Mouse (Mus musculus) CH12.LX (cell line): ENCODE results near the gene Tomm40l. TPM values are rescaled to one million over a fixed set of nuclear protein-coding genes. Genes with fewer than 3 reads are reported as not detected.

Source experiments
- DNase-seq: peaks from one replicate; pipeline ENCODE4 v3.0.0-alpha.2; 2013; ENCODE audit errors: extremely low read depth
- H3K27ac ChIP-seq: 2 replicates; pipeline ENCODE4 v1.5.1; 2012; ENCODE audit warnings: low read depth, mild to moderate bottlenecking, control low read depth, moderate library complexity; ENCODE audit not compliant: insufficient read depth
- H3K27me3 ChIP-seq: replicated peaks from 2 replicates; pipeline ENCODE3; 2012; ENCODE audit warnings: inconsistent platforms
- H3K36me3 ChIP-seq, 2 experiments: replicated peaks in 1 of 2; 2 replicates each; pipeline versions ENCODE3 to v1.6.1; 2012; ENCODE audit warnings: inconsistent platforms in 1 of 2, low read length in 1 of 2, mild to moderate bottlenecking in 1 of 2, mixed read lengths in 1 of 2, moderate library complexity in 1 of 2; ENCODE audit not compliant: control insufficient read depth in 1 of 2, insufficient read depth in 1 of 2
- H3K4me1 ChIP-seq, 2 experiments: 2 replicates each; pipeline ENCODE4 v1.6.1; 2012; ENCODE audit warnings: inconsistent platforms in 1 of 2, moderate library complexity in 1 of 2; ENCODE audit not compliant: insufficient read depth in 2 of 2, control insufficient read depth in 1 of 2
- H3K4me2 ChIP-seq: 2 replicates; pipeline ENCODE4 v1.6.1; 2012; ENCODE audit warnings: low read depth, mild to moderate bottlenecking, control low read depth; ENCODE audit not compliant: poor library complexity, insufficient read depth, severe bottlenecking
- H3K4me3 ChIP-seq, 3 experiments: fragments of 150-350 bp in 1 of 3; sonication (generic) in 1 of 3; replicated peaks in 1 of 3; 2 replicates each; pipeline versions ENCODE3 to v1.5.1; 2011 to 2012; ENCODE audit warnings: low read depth in 2 of 3, low read length in 2 of 3, mild to moderate bottlenecking in 2 of 3, moderate library complexity in 2 of 3, control low read depth in 1 of 3, improper control_type of control experiment in 1 of 3, inconsistent platforms in 1 of 3, mixed read lengths in 1 of 3; ENCODE audit not compliant: poor library complexity in 1 of 3
- H3K79me2 ChIP-seq: replicated peaks from 2 replicates; pipeline ENCODE4 v1.6.1; 2012; ENCODE audit warnings: mild to moderate bottlenecking, moderate library complexity; ENCODE audit not compliant: control insufficient read depth, poor library complexity, insufficient read depth, severe bottlenecking; ENCODE audit errors: extremely low read depth
- H3K9ac ChIP-seq: 2 replicates; pipeline ENCODE4 v1.6.1; 2012; ENCODE audit warnings: low read depth, mild to moderate bottlenecking, control low read depth, moderate library complexity; ENCODE audit not compliant: insufficient read depth
- H3K9me3 ChIP-seq: replicated peaks from 2 replicates; pipeline ENCODE3; 2012; ENCODE audit warnings: low read length, inconsistent platforms, mixed read lengths
- BHLHE40 ChIP-seq: IDR thresholded peaks from 2 replicates; pipeline ENCODE4 v1.6.1; 2011; ENCODE audit warnings: mild to moderate bottlenecking, low read depth, low read length, improper control_type of control experiment
- CTCF ChIP-seq, 2 experiments: IDR thresholded peaks in 1 of 2; conservative IDR thresholded peaks in 1 of 2; 2 replicates each; pipeline ENCODE4 v1.5.1; 2011 to 2012; ENCODE audit warnings: low read depth in 2 of 2, low read length in 2 of 2, improper control_type of control experiment in 1 of 2, inconsistent platforms in 1 of 2, mild to moderate bottlenecking in 1 of 2, moderate library complexity in 1 of 2
- ELF1 ChIP-seq: IDR thresholded peaks from 2 replicates; pipeline ENCODE4 v1.6.1; 2014; ENCODE audit warnings: low read depth, mild to moderate bottlenecking, inconsistent platforms, low read length, improper control_type of control experiment
- ETS1 ChIP-seq: conservative IDR thresholded peaks from 2 replicates; pipeline ENCODE4 v1.6.1; 2012; ENCODE audit warnings: low read depth, mild to moderate bottlenecking, inconsistent platforms, low read length, improper control_type of control experiment, moderate library complexity
- HCFC1 ChIP-seq: IDR thresholded peaks from 2 replicates; pipeline ENCODE4 v1.6.1; 2012; ENCODE audit warnings: low read depth, mild to moderate bottlenecking, inconsistent platforms, low read length, improper control_type of control experiment
- IRF4 ChIP-seq: IDR thresholded peaks from 2 replicates; pipeline ENCODE4 v1.6.1; 2014; ENCODE audit warnings: low read depth, mild to moderate bottlenecking, inconsistent platforms, low read length, improper control_type of control experiment
- JUND ChIP-seq: conservative IDR thresholded peaks from 2 replicates; pipeline ENCODE4 v1.6.1; 2011; ENCODE audit warnings: low read depth, low read length, improper control_type of control experiment
- MAFK ChIP-seq: IDR thresholded peaks from 2 replicates; pipeline ENCODE4 v1.6.1; 2011; ENCODE audit warnings: low read length, improper control_type of control experiment; ENCODE audit not compliant: insufficient replicate concordance
- MAX ChIP-seq: IDR thresholded peaks from 2 replicates; pipeline ENCODE4 v1.6.1; 2011; ENCODE audit warnings: low read length, improper control_type of control experiment
- MAZ ChIP-seq: IDR thresholded peaks from 2 replicates; pipeline ENCODE4 v1.6.1; 2012; ENCODE audit warnings: low read depth, mild to moderate bottlenecking, inconsistent platforms, low read length, improper control_type of control experiment, moderate library complexity
- MEF2A ChIP-seq: IDR thresholded peaks from 2 replicates; pipeline ENCODE4 v1.6.1; 2014; ENCODE audit warnings: low read depth, mild to moderate bottlenecking, inconsistent platforms, low read length, improper control_type of control experiment, borderline replicate concordance
- MYC ChIP-seq: IDR thresholded peaks from 2 replicates; pipeline ENCODE4 v1.6.1; 2011; ENCODE audit warnings: low read depth, mild to moderate bottlenecking, improper control_type of control experiment, low read length
- NELFE ChIP-seq: IDR thresholded peaks from 2 replicates; pipeline ENCODE4 v1.6.1; 2011; ENCODE audit warnings: low read depth, low read length, improper control_type of control experiment
- PAX5 ChIP-seq: IDR thresholded peaks from 2 replicates; pipeline ENCODE4 v1.6.1; 2012; ENCODE audit warnings: low read length, inconsistent platforms, mixed read lengths
- POLR2A ChIP-seq: IDR thresholded peaks from 2 replicates; pipeline ENCODE4 v1.6.1; 2011; ENCODE audit warnings: low read depth, mild to moderate bottlenecking, improper control_type of control experiment, low read length
- POLR2AphosphoS2 ChIP-seq: IDR thresholded peaks from 2 replicates; pipeline ENCODE4 v1.6.1; 2011; ENCODE audit warnings: low read depth, low read length, improper control_type of control experiment
- RAD21 ChIP-seq: IDR thresholded peaks from 2 replicates; pipeline ENCODE4 v1.6.1; 2011; ENCODE audit warnings: low read depth, mild to moderate bottlenecking, low read length, improper control_type of control experiment, moderate library complexity
- RCOR1 ChIP-seq: conservative IDR thresholded peaks from 2 replicates; pipeline ENCODE4 v1.6.1; 2012; ENCODE audit warnings: low read depth, mild to moderate bottlenecking, inconsistent platforms, low read length, improper control_type of control experiment
- SMC3 ChIP-seq: IDR thresholded peaks from 2 replicates; pipeline ENCODE4 v1.6.1; 2011; ENCODE audit warnings: low read depth, low read length, improper control_type of control experiment
- TCF12 ChIP-seq: IDR thresholded peaks from 2 replicates; pipeline ENCODE4 v1.6.1; 2014; ENCODE audit warnings: low read depth, mild to moderate bottlenecking, inconsistent platforms, low read length, improper control_type of control experiment
- UBTF ChIP-seq: IDR thresholded peaks from 2 replicates; pipeline ENCODE4 v1.6.1; 2012; ENCODE audit warnings: low read depth, mild to moderate bottlenecking, inconsistent platforms, low read length, improper control_type of control experiment, moderate library complexity
- USF1 ChIP-seq: IDR thresholded peaks from 2 replicates; pipeline ENCODE4 v1.6.1; 2014; ENCODE audit warnings: low read depth, mild to moderate bottlenecking, inconsistent platforms, low read length, improper control_type of control experiment
- ZC3H11A ChIP-seq: IDR thresholded peaks from 2 replicates; pipeline ENCODE4 v1.6.1; 2012; ENCODE audit warnings: low read depth, mild to moderate bottlenecking, inconsistent platforms, low read length, improper control_type of control experiment
- ZMIZ1 ChIP-seq: IDR thresholded peaks from 2 replicates; pipeline ENCODE4 v1.6.1; 2012; ENCODE audit warnings: low read depth, mild to moderate bottlenecking, inconsistent platforms, low read length, improper control_type of control experiment
- ZNF384 ChIP-seq: IDR thresholded peaks from 2 replicates; pipeline ENCODE4 v1.6.1; 2012; ENCODE audit warnings: low read depth, low read length, improper control_type of control experiment, inconsistent platforms
- dilution Hi-C: fragments of 300-500 bp; cut with MboI; formaldehyde crosslinking; loops from 2 replicates; pipeline ENCODE4 v1.14.3; 2020; ENCODE audit warnings: low sequenced_read_pairs; ENCODE audit not compliant: extremely low pct_unique_long_range_greater_than_20kb, extremely low pct_ligation_motif_present
- in situ Hi-C: fragments of 300-500 bp; cut with MboI; formaldehyde crosslinking; loops from 3 replicates; pipeline ENCODE4 v1.14.3; 2019; ENCODE audit warnings: low sequenced_read_pairs, low pct_ligation_motif_present, low pct_unique_long_range_greater_than_20kb, mixed read lengths
- polyA plus RNA-seq: library from polyadenylated mRNA; unstranded; fragments of >175 nt; gene quantifications from 2 replicates; pipeline ENCODE4 v1.2.1, GENCODE M21; 2012; ENCODE audit warnings: low read depth; ENCODE audit not compliant: insufficient read length
- total RNA-seq, 2 experiments: library from RNA; depleted of rRNA; stranded (reverse); fragments of 300-350 nt in 1 of 2; fragments of >200 nt in 1 of 2; gene quantifications; 2 replicates each; pipeline ENCODE4 v1.2.3; 2012 to 2014

The Tomm40l gene
- total and polyA plus RNA-seq, 3 experiments: 24.7 to 37.1 (median 36.0) TPM

DNA sequence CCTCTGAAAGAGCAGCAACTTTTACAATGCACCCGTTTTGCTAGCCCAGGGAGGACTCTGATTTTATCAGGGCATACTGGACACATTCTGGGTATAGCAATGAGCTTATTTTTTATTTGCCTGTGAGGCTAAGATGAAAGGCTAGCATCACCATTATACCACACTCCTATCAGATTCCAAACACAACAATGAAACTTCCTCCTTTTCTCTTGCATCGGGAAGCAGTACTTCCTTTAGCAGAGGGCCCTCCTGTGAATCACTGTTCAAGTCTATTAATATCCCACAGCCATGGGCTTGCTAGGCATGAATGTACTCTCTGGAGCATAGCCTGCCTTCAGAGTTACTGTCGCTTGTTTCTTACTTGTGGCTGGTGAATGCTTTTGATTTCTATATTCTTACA is 51.2 kb downstream of the Tomm40l start:
- H3K4me2 ChIP-seq: no peak overlapping the region
- H3K9me3 ChIP-seq: no peaks in the 10 kb centered on the region
- peaks cover 19% of the 10 kb centered on the region for H3K27me3 ChIP-seq
- no peak overlapping the region for H3K4me3 ChIP-seq
- dilution Hi-C loops: no loop called here
- H3K27ac ChIP-seq: no peak overlapping the region
- H3K79me2 ChIP-seq: no peaks in the 10 kb centered on the region
- TF ChIP-seq POLR2AphosphoS2 (no peak), USF1 (no peak), HCFC1 (no peak), ELF1 (no peak), TCF12 (no peak), RAD21 (no peak), ZMIZ1 (no peak), MAZ (no peak), CTCF (conservative IDR thresholded peaks at IDR 0.05 in 1 of 2, IDR thresholded peaks at IDR 0.05 in 1 of 2; ENCODE audit: low read depth in 2 of 2, low read length in 2 of 2) (no peak), IRF4 (no peak), MAFK (no peak), ZNF384 (no peak)
- no peak for DNase-seq
- no peaks in the 10 kb centered on the region for H3K36me3 ChIP-seq
- H3K9ac ChIP-seq: no peak overlapping the region
- no peaks in the 10 kb centered on the region for H3K4me1 ChIP-seq
- in situ Hi-C loops: no loop called here

- in situ Hi-C loops: no loop called here
- dilution Hi-C loops: no loop called here
- DNase-seq: no peak
Measured at GRCm38 (mm10) chr1:171169913-171170312, 52.4 kb downstream of the Tomm40l start.

More at GRCm38 (mm10) chr1:171169913-171170312, 52.4 kb downstream of the Tomm40l start:
- no peak overlapping the region for H3K27ac ChIP-seq
- H3K27me3 ChIP-seq: peaks cover 14% of the 10 kb centered on the region
- no peaks in the 10 kb centered on the region for H3K36me3 ChIP-seq
- TF ChIP-seq USF1 (no peak), MAZ (no peak), IRF4 (no peak), MAX (no peak), SMC3 (no peak), ZNF384 (no peak), BHLHE40 (no peak), NELFE (no peak), UBTF (no peak), MYC (no peak), RCOR1 (no peak), POLR2A (no peak), MEF2A (no peak), TCF12 (no peak), CTCF (conservative IDR thresholded peaks at IDR 0.05 in 1 of 2, IDR thresholded peaks at IDR 0.05 in 1 of 2; ENCODE audit: low read depth in 2 of 2, low read length in 2 of 2) (no peak), PAX5 (no peak), MAFK (no peak), ETS1 (no peak), ZC3H11A (no peak), JUND (no peak)
- TF ChIP-seq, all 38 proteins: peak for 0
- no peaks in the 10 kb centered on the region for H3K4me1 ChIP-seq
- no peaks in the 10 kb centered on the region for H3K79me2 ChIP-seq
- no peaks in the 10 kb centered on the region for H3K9me3 ChIP-seq
- H3K9ac ChIP-seq: no peak overlapping the region
- no peak overlapping the region for H3K4me2 ChIP-seq
- no peak overlapping the region for H3K4me3 ChIP-seq
